Mouse (Mus musculus): ENCODE measurements around the gene Stpg2.

DNA sequence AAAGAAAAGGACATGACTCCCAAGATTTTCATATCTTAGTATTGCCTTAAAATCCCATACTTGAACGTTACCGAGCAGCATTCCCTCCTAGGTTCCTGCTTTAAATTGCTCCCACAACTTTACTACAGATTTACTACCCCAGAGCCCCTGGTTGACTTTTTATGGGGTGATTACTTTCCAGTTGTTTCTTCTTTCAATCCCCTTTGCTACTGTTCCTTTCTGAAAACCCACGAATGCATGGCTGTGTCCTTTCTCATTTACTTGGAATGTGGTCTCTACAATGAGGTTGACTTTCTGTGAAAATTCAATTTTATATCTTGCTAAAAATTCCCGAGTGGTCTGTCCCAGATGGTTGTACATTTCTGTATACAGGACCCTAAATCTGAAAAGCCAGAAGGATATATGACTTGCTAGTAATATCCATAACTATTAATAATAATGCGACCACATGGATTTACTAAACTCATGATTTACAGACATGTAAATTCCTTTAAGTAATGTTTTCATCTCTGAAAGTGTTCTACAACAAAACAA, 458.3 kb downstream of the Stpg2 start:
- TF ChIP-seq POLR2A (IDR thresholded peaks at IDR 0.05; ENCODE audit: control insufficient read depth, low read depth, low read length) (no peak), CTCF (IDR thresholded peaks at IDR 0.05; ENCODE audit: control insufficient read depth, insufficient read depth, insufficient replicate concordance, low read depth, low read length) (no peak)
